Mouse (Mus musculus): ENCODE data around the gene Lrat.

Gene Lrat

DNA sequence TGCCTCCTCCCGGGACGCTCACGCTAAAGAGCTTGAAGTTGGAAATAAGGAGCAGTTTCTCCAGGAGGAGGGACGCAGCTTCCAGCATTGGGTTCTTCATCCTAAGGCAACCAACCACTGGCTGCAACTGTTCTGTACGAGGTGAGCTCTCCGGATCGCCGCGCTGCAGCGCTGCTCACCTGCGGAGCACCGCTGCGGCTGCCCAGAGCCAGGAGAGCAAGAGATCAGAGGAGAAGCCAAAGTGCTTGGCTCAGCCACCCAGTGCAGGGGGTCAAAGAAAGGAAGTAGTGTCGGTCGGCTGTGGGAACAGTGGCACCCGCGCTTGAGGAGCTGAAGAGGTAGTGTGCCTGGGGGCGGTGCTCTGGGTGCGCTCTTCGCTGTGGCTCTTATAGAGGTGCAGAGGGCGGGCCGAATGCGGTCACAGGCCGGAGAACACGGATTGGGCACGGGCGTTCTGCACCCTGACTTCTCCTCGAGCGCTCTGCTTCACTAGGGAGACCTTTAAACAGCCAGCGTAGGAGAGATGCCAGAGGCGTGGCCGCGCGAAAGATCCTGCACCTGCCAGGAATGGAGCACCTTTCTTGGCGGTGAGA, at the start of gene Lrat:
Lrat (minus strand) TSS at position 361 of the 593 bp plus-strand sequence.
- DNase-seq (ENCODE audit: low read depth, low spot score), result peak; percentile 65

DNA sequence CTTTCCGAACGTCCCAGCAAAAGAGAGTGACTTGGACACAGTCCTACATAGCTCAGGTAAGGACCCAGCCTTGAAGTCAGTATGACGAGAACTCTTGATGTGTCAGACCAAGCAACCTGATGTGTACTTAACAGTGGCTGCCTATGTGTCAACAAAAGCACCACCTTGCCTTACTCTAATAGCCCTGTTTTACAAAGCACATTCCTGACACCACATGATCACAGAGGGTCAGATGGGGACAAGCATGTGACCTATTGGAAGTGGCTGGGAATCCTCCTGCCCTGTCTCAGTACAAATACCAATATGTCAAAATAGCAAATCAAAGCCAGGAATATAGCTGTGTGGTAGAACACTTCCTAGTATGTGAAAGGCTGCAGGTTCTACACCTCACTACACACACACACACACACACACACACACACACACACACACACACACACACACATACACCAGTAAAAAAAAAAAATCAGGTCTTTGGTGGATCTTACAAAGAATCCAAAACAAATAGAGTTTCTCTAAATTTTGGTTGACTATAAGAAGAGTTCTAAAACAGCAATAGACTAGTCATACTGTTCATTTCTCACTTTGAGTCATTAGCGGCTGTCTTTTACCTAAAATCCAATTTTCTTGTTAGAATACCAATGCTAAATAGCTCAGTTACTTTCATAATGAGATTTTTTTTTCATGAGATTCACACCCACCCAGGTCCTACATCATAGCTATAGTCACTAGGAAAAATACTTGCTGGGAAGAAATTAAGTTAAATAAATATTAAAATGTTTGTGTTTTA, 48.6 kb upstream of the Lrat start:
- DNase-seq (ENCODE audit: low read depth, low spot score), result no peak

DNA sequence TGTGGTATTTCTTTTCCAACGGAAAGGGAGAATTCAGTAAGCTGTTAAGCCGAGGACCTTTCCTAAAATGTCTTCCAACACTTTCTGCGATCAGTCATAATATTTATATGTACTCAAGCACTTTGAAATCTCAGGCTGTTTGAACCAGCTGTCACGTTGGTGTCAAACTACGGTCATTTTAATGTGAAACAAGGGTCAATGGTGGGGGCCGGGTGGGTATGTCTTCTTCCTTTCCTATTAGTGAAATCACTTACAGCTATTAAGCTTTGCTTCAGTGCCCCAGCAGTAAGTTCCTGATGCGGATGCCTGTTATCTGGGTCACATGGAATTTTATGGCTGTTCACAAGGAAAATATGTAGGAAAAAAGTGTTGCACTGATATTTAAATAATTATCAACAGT, 46.9 kb upstream of the Lrat start:
- DNase-seq (ENCODE audit: low read depth, low spot score), result no peak

DNA sequence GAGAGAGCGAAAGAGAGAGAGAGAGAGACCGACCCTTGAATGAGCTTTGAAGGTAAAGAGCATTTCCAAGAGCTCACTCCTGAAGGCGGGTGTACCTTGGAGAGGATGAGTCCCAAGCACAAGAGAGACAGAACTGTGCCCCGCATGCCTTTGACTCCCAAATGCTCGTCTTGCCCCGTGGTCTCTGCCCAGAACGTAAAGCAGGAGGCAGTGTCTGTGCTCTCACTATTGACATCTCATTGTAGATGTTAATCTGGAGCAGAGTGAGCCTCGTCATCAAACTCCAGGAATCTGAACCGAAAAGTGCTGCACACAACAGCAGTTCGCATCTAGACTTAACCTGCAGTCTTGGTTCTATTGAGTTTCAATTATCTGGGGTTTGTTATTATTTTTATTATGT, 46.4 kb upstream of the Lrat start:
- DNase-seq (ENCODE audit: low read depth, low spot score), result no peak

DNA sequence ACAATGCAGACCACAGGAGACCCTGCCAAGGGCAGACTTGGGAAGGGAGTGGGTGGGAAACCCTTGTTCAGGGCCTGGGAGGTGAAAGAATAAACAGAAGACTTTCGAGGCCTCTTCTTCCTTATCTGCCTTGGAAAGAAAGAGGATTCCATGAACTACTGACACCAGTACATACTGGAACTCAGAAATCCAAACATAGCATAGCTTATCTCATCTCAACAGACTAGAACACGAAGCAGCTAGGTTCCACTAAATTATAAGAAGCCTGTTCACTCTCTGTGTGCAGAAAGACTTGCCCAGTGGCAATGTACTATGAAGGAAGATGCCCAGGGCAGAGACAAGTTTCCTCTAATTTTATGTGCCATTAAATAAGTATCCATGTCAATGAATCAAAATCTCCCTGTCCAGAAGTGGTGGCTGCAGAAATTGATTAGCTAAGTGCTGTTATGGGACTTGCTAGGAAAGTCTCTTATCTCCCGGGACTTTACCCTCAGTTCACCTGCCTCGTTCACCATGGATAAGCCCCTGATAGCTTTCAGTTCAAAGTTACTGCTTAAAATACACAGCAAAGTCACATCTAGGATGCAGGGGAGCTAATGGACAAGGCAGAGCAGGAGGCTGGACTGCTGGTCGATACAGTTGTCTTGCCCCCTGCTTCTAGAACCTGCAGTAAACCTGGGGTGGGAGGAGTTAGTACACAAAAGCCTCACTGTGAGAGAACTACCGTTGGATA, 42.8 kb upstream of the Lrat start:
- no peak for DNase-seq (ENCODE audit: low read depth, low spot score)

DNA sequence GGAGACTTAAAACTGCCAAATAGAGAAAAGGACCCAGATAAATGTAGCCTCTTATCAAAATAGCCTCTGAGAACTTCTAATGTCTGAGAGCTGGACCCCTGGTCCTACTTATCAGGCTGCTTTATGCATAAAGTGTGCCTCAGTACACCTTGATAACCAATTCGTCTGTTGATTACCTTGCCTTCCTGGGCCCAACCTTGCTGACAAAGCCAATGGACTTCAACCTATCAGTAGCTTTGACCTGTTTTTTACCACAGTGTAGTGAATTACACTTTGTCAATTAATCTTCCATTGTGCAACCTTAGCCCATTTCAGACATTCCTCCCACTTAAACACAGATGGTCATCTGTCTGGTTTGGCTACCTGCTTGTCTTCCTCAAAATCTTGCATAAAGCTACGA, 24.1 kb upstream of the Lrat start:
- DNase-seq (ENCODE audit: low read depth, low spot score), result no peak

DNA sequence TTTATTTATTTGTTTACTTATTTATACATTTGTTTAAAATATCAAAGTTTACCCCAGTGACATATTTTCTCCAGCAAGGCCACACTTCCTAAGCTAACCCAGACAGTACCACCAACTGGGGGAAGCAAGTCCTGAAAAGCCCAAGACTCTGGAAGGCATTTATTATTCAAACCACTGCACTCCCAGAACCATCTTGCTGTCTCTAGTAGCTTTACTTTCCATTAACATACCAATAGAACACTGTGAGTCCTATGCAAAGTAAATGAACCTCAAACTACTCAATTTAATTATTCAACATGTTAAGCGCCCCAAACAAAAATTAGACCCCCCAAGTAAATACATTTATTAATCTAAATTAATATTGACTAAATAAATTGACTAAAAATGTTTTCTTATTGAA, 11.9 kb upstream of the Lrat start:
- DNase-seq (ENCODE audit: low read depth, low spot score), result peak; percentile 81

DNA sequence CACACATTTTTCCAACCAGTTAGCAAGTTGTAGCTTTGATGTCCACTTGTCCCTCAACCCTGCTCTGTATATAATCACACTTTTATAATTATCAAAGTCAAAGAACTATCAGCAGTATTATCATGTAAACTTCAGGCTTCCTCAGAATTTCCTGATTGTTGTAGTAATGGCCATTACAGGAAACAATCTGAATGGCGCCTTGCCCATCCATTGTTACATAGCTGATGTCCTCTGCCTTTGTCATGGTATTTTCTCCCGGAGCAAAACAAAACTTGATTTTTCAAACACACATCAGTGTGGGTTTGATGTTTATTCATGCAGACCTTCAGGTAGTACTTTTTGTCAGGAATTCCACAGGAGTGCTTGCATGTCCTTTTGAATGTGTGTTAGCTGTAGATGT, 4.9 kb upstream of the Lrat start:
- DNase-seq (ENCODE audit: low read depth, low spot score), result peak; percentile 9

DNA sequence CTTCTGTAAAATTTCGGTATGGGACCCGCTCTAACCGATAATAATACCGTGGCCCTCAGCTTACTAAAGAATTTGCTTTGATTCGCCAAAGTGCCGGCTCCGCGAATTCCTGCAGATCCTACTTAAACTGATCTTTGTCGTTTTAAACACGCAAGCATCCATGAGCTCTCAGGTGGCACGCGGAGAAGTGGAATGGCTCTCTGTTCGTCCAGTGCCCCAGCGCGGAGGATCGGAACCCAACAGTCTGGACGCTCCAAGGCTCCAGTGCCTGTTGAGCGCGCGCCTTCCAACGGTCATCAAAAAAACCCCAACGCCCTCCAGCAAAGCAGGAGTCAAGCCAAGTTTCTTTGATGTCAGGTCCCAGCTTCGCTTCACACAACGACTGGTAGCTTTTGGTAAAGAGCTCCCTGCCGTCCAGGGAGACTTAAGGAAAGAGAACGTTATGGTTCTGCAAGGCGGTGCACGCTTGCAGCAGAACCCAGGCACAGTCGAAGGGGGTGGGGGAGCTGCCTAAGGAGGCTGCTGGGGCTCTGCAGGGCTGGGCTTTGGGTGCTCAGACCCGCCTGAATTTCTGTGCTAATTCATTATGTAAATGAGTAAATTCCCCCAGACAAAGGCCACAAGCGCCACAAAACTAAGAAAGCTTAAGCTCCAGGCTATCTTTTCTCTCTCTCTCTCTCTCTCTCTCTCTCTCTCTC, 587 bp upstream of the Lrat start:
- DNase-seq (ENCODE audit: low read depth, low spot score), result peak; percentile 41

DNA sequence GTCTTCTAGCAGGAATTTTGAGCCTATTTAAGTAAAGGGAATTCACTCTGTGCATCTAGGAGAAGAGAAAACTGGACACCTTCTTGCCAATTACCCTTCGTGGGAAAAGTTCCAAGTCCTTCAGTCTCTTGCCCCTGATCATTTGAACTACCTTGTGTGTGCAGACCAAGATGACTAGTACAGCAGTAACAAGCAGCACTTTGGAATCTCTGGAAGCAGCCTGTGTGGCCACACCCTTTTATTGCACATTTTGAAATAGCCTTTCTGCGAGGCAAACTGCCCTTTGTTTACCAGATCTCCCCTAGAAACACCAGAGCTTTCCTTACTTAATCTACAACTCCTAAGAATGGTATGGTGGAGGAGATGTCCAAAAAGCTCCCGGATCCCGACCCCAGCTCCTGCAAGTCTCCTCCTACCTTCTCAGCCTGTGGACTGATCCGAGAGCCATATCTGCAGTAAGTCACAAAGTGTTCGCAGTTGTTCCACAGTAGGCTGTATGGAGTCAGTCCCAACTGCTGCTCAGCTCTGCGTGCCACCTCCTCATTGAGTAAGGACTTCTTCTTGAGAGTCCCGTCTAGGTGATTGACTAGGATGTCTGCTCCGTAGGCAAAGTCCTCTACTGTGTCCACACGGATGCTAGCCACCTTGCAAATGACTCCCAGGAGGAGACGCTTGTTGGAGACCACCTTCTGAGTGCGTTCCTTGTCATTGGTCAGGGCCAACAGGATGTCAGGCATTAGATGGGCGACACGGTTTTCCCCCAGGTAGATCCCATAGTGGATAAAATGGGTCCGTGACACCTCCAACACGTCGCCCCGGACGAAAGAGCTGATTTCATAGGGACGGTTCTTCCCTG, 788 bp downstream of the Lrat start:
- DNase-seq (ENCODE audit: low read depth, low spot score), result peak; percentile 8

DNA sequence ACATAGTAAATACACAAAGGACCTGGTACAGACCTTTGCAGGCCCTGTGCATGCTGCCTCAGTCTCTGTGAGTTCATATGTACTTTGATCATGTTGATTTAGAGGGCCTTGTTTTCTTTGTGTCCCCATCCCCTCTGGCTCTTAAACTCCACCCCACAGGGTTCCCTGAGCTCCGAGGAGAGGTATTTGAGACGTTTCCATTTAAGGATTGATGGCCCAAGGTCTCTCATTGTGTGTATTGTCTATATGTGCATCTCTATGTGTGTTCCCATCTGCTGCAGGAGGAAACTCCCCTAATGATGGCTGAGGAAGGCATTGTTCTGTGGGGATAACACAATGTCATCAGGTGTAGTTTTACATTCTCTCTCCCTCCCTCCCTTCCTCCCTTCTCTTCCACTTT, 14.9 kb downstream of the Lrat start:
- peak; percentile 56 for DNase-seq (ENCODE audit: low read depth, low spot score)

DNA sequence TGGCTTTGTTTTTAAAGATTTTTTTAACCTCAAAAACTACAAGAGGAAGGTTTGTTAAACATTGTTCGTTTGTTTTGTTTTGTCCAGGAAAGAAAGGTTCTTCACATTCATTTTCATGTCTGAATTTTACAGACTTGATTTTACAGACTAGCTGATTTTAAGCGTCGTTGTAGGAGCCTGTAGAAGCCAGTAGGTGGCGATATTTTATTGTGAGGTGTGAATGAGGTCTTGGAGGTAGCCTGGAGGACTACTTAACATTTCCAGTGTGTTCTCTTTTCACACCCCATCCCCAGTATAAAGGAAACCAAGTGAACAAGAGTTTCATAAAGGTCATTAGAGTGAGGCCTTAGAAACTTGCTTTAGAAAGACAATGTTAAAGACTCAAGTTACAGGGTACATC, 26.5 kb downstream of the Lrat start:
- peak; percentile 70 for DNase-seq (ENCODE audit: low read depth, low spot score)

DNA sequence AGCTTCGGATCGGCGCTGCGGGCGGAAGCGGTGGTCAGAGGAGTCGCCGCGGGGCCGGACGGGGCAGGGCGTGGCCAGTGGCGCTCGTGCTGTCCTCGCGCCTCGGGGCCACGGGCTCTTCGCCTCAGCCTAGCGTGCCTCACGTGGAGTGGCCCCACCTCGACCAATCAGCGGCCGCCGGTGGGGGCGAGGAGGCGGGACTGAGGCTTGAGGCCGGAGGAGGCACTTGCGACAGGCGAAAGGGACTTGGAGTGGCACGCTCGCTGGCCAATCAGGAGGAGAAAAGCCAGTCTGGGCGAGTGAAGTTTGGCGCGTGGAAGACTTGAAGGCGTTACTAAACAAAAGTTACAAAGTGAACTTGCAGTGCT, 27.4 kb downstream of the Lrat start, which contains the start of gene Rbm46:
Rbm46 (minus strand) TSS at position 112 of the 368 bp plus-strand sequence.
- peak; percentile 89 for DNase-seq (ENCODE audit: low read depth, low spot score)

DNA sequence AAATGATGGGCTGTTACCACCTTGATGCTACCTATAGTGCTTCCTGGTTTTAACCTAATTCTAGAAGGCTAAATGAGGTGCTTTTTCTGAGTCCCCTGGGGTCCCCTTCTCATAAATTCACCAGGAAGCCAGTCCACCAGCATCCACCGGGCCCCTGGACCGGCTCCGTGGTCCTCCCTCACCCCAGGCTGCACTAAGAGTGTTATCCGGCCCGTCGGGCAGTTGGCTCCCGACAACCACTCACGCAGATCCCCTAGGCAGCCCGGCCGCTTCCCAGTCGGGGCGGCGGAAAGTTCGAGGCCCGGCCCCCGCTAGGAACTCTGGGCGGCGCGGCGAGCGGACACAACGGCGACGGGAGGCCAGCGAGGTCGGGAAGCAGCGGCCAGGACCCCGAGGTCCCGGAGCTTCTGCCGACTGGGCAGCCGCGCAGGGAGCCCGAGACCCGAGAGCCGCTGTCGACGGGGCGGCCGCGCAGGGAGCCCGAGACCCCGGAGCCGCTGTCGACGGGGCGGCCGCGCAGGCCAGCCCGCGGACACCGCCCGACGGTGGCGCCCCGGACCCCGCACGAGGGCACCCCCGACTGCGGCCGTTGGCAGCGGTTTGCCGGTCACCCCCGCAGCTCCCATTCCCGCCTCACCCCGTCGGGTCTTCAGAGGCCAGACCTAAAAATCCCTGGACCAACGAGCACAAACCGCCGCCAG, 28.0 kb downstream of the Lrat start:
- no peak for DNase-seq (ENCODE audit: low read depth, low spot score)

DNA sequence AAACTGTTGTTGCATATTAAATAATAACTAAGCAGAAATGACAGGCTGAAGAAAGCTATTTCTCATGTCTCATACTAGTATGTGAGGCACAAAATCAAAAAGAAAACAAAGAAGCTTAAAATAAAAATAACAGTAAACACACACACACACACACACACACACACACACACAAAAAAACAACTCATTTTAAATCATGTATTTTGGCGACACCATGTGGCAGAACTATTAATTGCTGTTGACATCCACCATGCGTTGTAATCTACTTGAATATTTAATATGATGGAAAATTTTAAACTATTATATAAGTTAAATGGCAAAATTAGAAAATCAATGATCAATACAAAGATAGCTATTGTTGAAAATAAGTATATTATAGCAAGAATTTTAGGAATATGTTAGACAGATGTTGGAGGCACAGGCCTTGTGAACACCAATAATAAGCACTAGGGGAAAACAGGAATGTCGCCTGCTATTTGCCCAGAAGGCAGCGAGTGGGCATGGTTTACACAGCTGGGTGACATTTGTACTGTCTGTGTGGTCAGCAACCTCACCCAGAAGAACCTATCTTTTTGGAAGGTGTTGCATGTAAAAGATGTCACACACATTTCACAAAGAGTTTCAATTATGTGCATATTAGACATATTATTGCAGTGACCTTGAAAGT, 46.2 kb downstream of the Lrat start:
- DNase-seq (ENCODE audit: low read depth, low spot score), result peak; percentile 21
